ENCODE assay signal across 16 mouse cellular contexts in genomic region chrX:13226429-13226828, GRCm38 (mm10).
"Had no signal": no experiment of that assay in that cellular context is flagged by ENCODE, and none has a peak within 500 bp of the region (broad histone marks: within the 10 kb centered on the region; RNA-seq: fewer than 3 reads in every experiment).

No protein-coding gene starts in this region.

- H3K4me3 ChIP-seq: neural tube, embryonic 13.5 days; neural tube, embryonic 15.5 days; stomach, embryonic 15.5 days had no signal

- H3K9ac ChIP-seq: neural tube, embryonic 13.5 days; neural tube, embryonic 15.5 days; stomach, embryonic 15.5 days had no signal

- H3K4me1 ChIP-seq: stomach, embryonic 15.5 days had no signal

- DNase-seq: retina, postnatal 1 day; right cerebral cortex, adult 18-20 months; right cerebral cortex, postnatal 14 days; right cerebral cortex, postnatal 25 days; right cerebral cortex, postnatal 4 days; spleen, adult 18-20 months; thymus, adult 18-20 months; thymus, adult 2 months; thymus, postnatal 14 days; thymus, postnatal 25 days; thymus, postnatal 36 days; thymus, postnatal 4 days had no signal

- H3K9me3 ChIP-seq: neural tube, embryonic 13.5 days; neural tube, embryonic 15.5 days; stomach, embryonic 15.5 days had no signal

- H3K27me3 ChIP-seq: neural tube, embryonic 15.5 days; stomach, embryonic 15.5 days had no signal

- H3K27ac ChIP-seq: neural tube, embryonic 13.5 days; neural tube, embryonic 15.5 days; stomach, embryonic 15.5 days; stomach, postnatal 0 days had no signal

- H3K36me3 ChIP-seq: neural tube, embryonic 13.5 days; neural tube, embryonic 15.5 days; stomach, embryonic 15.5 days had no signal

- H3K4me2 ChIP-seq: neural tube, embryonic 13.5 days; neural tube, embryonic 15.5 days; stomach, embryonic 15.5 days had no signal
